Mouse (Mus musculus): ENCODE data around the gene Cacng7. TPM values are rescaled to one million over a fixed set of nuclear protein-coding genes. Genes with fewer than 3 reads are reported as not detected.

The Cacng7 gene
- polyA plus RNA-seq, 1 experiment from 2014 or later: 3.8 TPM

GRCm38 (mm10) chr7:3300891-3301627 is 31.7 kb upstream of the Cacng7 start:
- Histone ChIP-seq H3K4me3 (ENCODE audit: low read depth, low read length) (no peak overlapping the region), H3K27ac (ENCODE audit: low read depth, low read length) (no peak overlapping the region), H3K4me1 (ENCODE audit: control insufficient read depth, insufficient read depth, low read length) (peaks cover 17% of the 10 kb centered on the region), H3K27me3 (replicated peaks; ENCODE audit: control insufficient read depth, insufficient read depth, low read length) (peaks cover 13% of the 10 kb centered on the region), H3K9me3 (replicated peaks; ENCODE audit: control insufficient read depth, low read length) (no peaks in the 10 kb centered on the region), H3K4me2 (ENCODE audit: low read length) (no peak overlapping the region), H3K36me3 (ENCODE audit: control insufficient read depth, insufficient read depth, low read length) (peaks cover 21% of the 10 kb centered on the region), H3K9ac (ENCODE audit: low read length) (no peak overlapping the region)
- no peak for ATAC-seq
- WGBS: 80% methylated on average over 8 of the region's 8 CpGs
- DNase-seq (ENCODE audit: low spot score): no peak

GRCm38 (mm10) chr7:3301628-3302555 is 30.9 kb upstream of the Cacng7 start:
- DNase-seq (ENCODE audit: low spot score): peak; percentile 45
- peak; percentile 5; the same call in 1 of the 2 replicates for ATAC-seq
- Histone ChIP-seq H3K36me3 (ENCODE audit: control insufficient read depth, insufficient read depth, low read length) (peaks cover 14% of the 10 kb centered on the region), H3K4me1 (ENCODE audit: control insufficient read depth, insufficient read depth, low read length) (peaks cover 17% of the 10 kb centered on the region), H3K4me3 (ENCODE audit: low read depth, low read length) (peak overlapping the region; percentile 13; the same call in 1 of the 2 replicates), H3K9ac (ENCODE audit: low read length) (peak overlapping the region; percentile 10; the same call in 1 of the 2 replicates), H3K27me3 (replicated peaks; ENCODE audit: control insufficient read depth, insufficient read depth, low read length) (peaks cover 13% of the 10 kb centered on the region), H3K9me3 (replicated peaks; ENCODE audit: control insufficient read depth, low read length) (no peaks in the 10 kb centered on the region), H3K4me2 (ENCODE audit: low read length) (peak overlapping the region; percentile 93), H3K27ac (ENCODE audit: low read depth, low read length) (no peak overlapping the region)
- 8% methylated on average over 33 of the region's 33 CpGs for WGBS

GRCm38 (mm10) chr7:3302556-3303275 is 30.0 kb upstream of the Cacng7 start:
- Histone ChIP-seq H3K4me1 (ENCODE audit: control insufficient read depth, insufficient read depth, low read length) (peaks cover 17% of the 10 kb centered on the region), H3K27me3 (replicated peaks; ENCODE audit: control insufficient read depth, insufficient read depth, low read length) (peaks cover 13% of the 10 kb centered on the region), H3K27ac (ENCODE audit: low read depth, low read length) (no peak overlapping the region), H3K4me3 (ENCODE audit: low read depth, low read length) (peak overlapping the region; percentile 37), H3K36me3 (ENCODE audit: control insufficient read depth, insufficient read depth, low read length) (peaks cover 5% of the 10 kb centered on the region), H3K9ac (ENCODE audit: low read length) (peak overlapping the region; percentile 57; the same call in 1 of the 2 replicates), H3K4me2 (ENCODE audit: low read length) (peak overlapping the region; percentile 93), H3K9me3 (replicated peaks; ENCODE audit: control insufficient read depth, low read length) (no peaks in the 10 kb centered on the region)
- ATAC-seq: peak; percentile 22; the same call in 1 of the 2 replicates
- DNase-seq (ENCODE audit: low spot score): peak; percentile 65
- WGBS: 2% methylated on average over 16 of the region's 16 CpGs

DNA sequence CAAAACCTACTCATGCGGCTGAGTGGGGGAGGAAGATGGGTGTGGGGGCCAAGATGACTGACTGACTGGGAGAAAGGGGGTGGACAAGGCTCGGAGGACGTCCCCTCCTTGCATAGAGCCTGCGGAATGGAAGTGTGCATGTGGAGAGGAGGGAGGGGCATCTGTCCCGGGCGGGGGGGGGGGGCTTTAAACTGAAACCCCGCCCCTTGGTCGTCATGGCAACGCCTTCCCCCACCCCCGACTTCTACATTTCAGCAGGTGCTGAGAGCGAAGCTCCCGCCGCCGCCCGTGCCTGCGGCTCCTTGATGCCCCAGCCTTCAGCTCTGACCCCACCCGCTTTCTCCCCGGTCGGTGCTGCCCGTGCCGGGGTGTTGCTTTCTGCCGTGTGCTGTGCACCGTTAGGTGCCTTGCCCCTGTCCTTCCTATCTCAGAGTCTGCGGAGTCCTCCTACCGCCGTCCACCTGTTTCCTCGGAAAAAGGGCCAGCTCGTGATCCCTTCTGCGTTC is 29.4 kb upstream of the Cacng7 start:
- H3K9me3 ChIP-seq (replicated peaks; ENCODE audit: control insufficient read depth, low read length): no peaks in the 10 kb centered on the region
- peaks cover 1% of the 10 kb centered on the region; the same call in 1 of the 2 replicates for H3K36me3 ChIP-seq (ENCODE audit: control insufficient read depth, insufficient read depth, low read length)
- peak overlapping the region; percentile 57; the same call in 1 of the 2 replicates for H3K9ac ChIP-seq (ENCODE audit: low read length)
- H3K27me3 ChIP-seq (replicated peaks; ENCODE audit: control insufficient read depth, insufficient read depth, low read length): peaks cover 13% of the 10 kb centered on the region
- no peak overlapping the region for H3K27ac ChIP-seq (ENCODE audit: low read depth, low read length)
- ATAC-seq (peak; percentile 73), DNase-seq (ENCODE audit: low spot score) (peak; percentile 62)
- 0% methylated on average over 26 of the region's 29 CpGs for WGBS
- H3K4me3 ChIP-seq (ENCODE audit: low read depth, low read length): peak overlapping the region; percentile 37
- H3K4me2 ChIP-seq (ENCODE audit: low read length): peak overlapping the region; percentile 93
- H3K4me1 ChIP-seq (ENCODE audit: control insufficient read depth, insufficient read depth, low read length): peaks cover 17% of the 10 kb centered on the region

DNA sequence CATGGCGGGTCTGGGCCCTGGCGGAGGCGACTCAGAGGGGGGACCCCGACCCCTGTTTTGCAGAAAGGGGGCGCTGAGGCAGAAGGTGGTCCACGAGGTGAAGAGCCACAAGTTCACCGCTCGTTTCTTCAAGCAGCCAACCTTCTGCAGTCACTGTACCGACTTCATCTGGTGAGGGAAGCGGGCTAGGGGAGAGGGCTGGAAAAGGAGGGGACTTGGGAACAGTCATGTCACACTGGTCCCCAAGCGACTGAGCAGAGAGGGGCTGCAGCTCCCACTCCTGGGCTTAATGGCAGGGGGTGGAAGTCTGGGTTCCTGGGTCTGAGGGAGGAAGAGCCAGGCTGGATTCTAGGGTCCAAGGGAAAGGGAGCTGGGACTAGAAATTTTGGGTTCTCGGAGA is 29.0 kb upstream of the Cacng7 start:
- WGBS: 4% methylated on average over 12 of the region's 12 CpGs
- Histone ChIP-seq H3K4me3 (ENCODE audit: low read depth, low read length) (peak overlapping the region; percentile 37), H3K4me1 (ENCODE audit: control insufficient read depth, insufficient read depth, low read length) (peaks cover 17% of the 10 kb centered on the region), H3K9ac (ENCODE audit: low read length) (peak overlapping the region; percentile 57; the same call in 1 of the 2 replicates), H3K27me3 (replicated peaks; ENCODE audit: control insufficient read depth, insufficient read depth, low read length) (peaks cover 13% of the 10 kb centered on the region), H3K36me3 (ENCODE audit: control insufficient read depth, insufficient read depth, low read length) (no peaks in the 10 kb centered on the region), H3K9me3 (replicated peaks; ENCODE audit: control insufficient read depth, low read length) (no peaks in the 10 kb centered on the region), H3K4me2 (ENCODE audit: low read length) (peak overlapping the region; percentile 93), H3K27ac (ENCODE audit: low read depth, low read length) (no peak overlapping the region)
- DNase-seq (ENCODE audit: low spot score) (peak; percentile 37), ATAC-seq (peak; percentile 36)

GRCm38 (mm10) chr7:3304298-3304697 is 28.5 kb upstream of the Cacng7 start:
- no peaks in the 10 kb centered on the region for H3K36me3 ChIP-seq (ENCODE audit: control insufficient read depth, insufficient read depth, low read length)
- H3K4me1 ChIP-seq (ENCODE audit: control insufficient read depth, insufficient read depth, low read length): peaks cover 17% of the 10 kb centered on the region
- H3K4me2 ChIP-seq (ENCODE audit: low read length): peak overlapping the region; percentile 93
- peak overlapping the region; percentile 57; the same call in 1 of the 2 replicates for H3K9ac ChIP-seq (ENCODE audit: low read length)
- 5% methylated on average over 10 of the region's 10 CpGs for WGBS
- no peak overlapping the region for H3K27ac ChIP-seq (ENCODE audit: low read depth, low read length)
- H3K9me3 ChIP-seq (replicated peaks; ENCODE audit: control insufficient read depth, low read length): no peaks in the 10 kb centered on the region
- ATAC-seq (peak; percentile 27; the same call in 1 of the 2 replicates), DNase-seq (ENCODE audit: low spot score) (peak; percentile 19)
- H3K4me3 ChIP-seq (ENCODE audit: low read depth, low read length): peak overlapping the region; percentile 37; the same call in 1 of the 2 replicates
- H3K27me3 ChIP-seq (replicated peaks; ENCODE audit: control insufficient read depth, insufficient read depth, low read length): peaks cover 13% of the 10 kb centered on the region

DNA sequence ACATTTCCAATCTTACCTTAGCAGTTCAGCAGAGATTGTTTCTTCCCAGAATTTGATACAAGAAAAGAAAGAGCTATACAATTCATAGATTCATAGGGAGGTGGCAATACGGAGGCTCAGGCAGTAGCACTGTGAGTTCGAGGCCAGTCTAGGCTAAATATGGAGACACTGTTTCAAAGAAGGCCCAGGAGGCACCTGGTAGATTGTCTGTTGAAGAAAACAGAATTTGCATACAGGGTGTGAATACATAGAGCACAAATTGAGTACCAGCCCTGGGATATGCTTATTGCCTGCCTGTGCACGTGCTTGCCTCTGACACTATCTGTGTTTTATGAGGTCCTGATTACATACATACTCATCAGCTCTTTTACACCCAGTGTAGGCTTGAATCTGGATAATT is 26.4 kb upstream of the Cacng7 start:
- ATAC-seq (no peak), DNase-seq (ENCODE audit: low spot score) (no peak)
- Histone ChIP-seq H3K27me3 (replicated peaks; ENCODE audit: control insufficient read depth, insufficient read depth, low read length) (peaks cover 6% of the 10 kb centered on the region), H3K9me3 (replicated peaks; ENCODE audit: control insufficient read depth, low read length) (no peaks in the 10 kb centered on the region), H3K4me1 (ENCODE audit: control insufficient read depth, insufficient read depth, low read length) (peaks cover 17% of the 10 kb centered on the region), H3K4me3 (ENCODE audit: low read depth, low read length) (no peak overlapping the region), H3K27ac (ENCODE audit: low read depth, low read length) (no peak overlapping the region), H3K36me3 (ENCODE audit: control insufficient read depth, insufficient read depth, low read length) (no peaks in the 10 kb centered on the region), H3K4me2 (ENCODE audit: low read length) (no peak overlapping the region), H3K9ac (ENCODE audit: low read length) (no peak overlapping the region)
- 78% methylated on average over 3 of the region's 3 CpGs for WGBS

GRCm38 (mm10) chr7:3308646-3309045 is 24.1 kb upstream of the Cacng7 start:
- H3K9ac ChIP-seq (ENCODE audit: low read length): no peak overlapping the region
- H3K4me1 ChIP-seq (ENCODE audit: control insufficient read depth, insufficient read depth, low read length): peaks cover 11% of the 10 kb centered on the region
- ATAC-seq: no peak
- WGBS: 58% methylated on average over 4 of the region's 4 CpGs
- H3K36me3 ChIP-seq (ENCODE audit: control insufficient read depth, insufficient read depth, low read length): no peaks in the 10 kb centered on the region
- H3K27me3 ChIP-seq (replicated peaks; ENCODE audit: control insufficient read depth, insufficient read depth, low read length): no peaks in the 10 kb centered on the region; the same call in 1 of the 2 replicates
- no peak overlapping the region for H3K4me2 ChIP-seq (ENCODE audit: low read length)
- no peak for DNase-seq (ENCODE audit: low spot score)
- no peak overlapping the region for H3K4me3 ChIP-seq (ENCODE audit: low read depth, low read length)
- H3K9me3 ChIP-seq (replicated peaks; ENCODE audit: control insufficient read depth, low read length): no peaks in the 10 kb centered on the region
- no peak overlapping the region for H3K27ac ChIP-seq (ENCODE audit: low read depth, low read length)

Data from forebrain, embryonic 14.5 days (tissue).